In genomic region chr3:148228002-148228707, GRCm38 (mm10) we compare ENCODE assay signal across 14 mouse cellular contexts.
DNase-seq lines count a peak whose midpoint lies in the region; ATAC-seq lines count a peak whose summit lies in the region.
"Had no signal": no experiment of that assay in that cellular context is flagged by ENCODE, and none has a peak within 500 bp of the region (broad histone marks: within the 10 kb centered on the region; RNA-seq: fewer than 3 reads in every experiment).

No protein-coding gene starts in this region.

- WGBS in heart, embryonic 16.5 days = 50% methylated on average over 9 of the region's 9 CpGs
- WGBS in heart, embryonic 12.5 days = 59% methylated on average over 9 of the region's 9 CpGs
- WGBS in embryonic facial prominence, embryonic 15.5 days = 26% methylated on average over 9 of the region's 9 CpGs
- WGBS in limb, embryonic 15.5 days = 23% methylated on average over 9 of the region's 9 CpGs

- H3K27me3 ChIP-seq in heart, embryonic 16.5 days (ENCODE audit: control insufficient read depth, insufficient read depth, low read length) = no peaks in the 10 kb centered on the region
- H3K27me3 ChIP-seq in heart, embryonic 12.5 days (replicated peaks) = no peaks in the 10 kb centered on the region
- H3K27me3 ChIP-seq in embryonic facial prominence, embryonic 15.5 days = no peaks in the 10 kb centered on the region
- H3K27me3 ChIP-seq in limb, embryonic 15.5 days = no peaks in the 10 kb centered on the region
- H3K27me3 ChIP-seq: embryonic facial prominence, embryonic 12.5 days; hindbrain, embryonic 15.5 days; Patski had no signal

- no peak overlapping the region for H3K9ac ChIP-seq in heart, embryonic 16.5 days (ENCODE audit: low read length)
- no peak overlapping the region for H3K9ac ChIP-seq in heart, embryonic 12.5 days
- no peak overlapping the region for H3K9ac ChIP-seq in embryonic facial prominence, embryonic 15.5 days
- H3K9ac ChIP-seq in limb, embryonic 15.5 days = no peak overlapping the region
- H3K9ac ChIP-seq: embryonic facial prominence, embryonic 12.5 days; hindbrain, embryonic 15.5 days had no signal

- 0 out of 2 replicates have a peak, but pooled peaks have one; percentile 4 for ATAC-seq in heart, embryonic 16.5 days (replicated peaks; ENCODE audit: extremely low read depth, insufficient read depth, low FRiP score)
- no peak for ATAC-seq in heart, embryonic 12.5 days (ENCODE audit: insufficient number of reproducible peaks, low FRiP score)
- no peak for ATAC-seq in embryonic facial prominence, embryonic 15.5 days (ENCODE audit: insufficient number of reproducible peaks, low FRiP score, low TSS enrichment, low read depth)
- no peak for ATAC-seq in limb, embryonic 15.5 days (ENCODE audit: insufficient number of reproducible peaks, low FRiP score, low TSS enrichment, low read depth)
- ATAC-seq: Patski had no signal

- no peaks in the 10 kb centered on the region for H3K36me3 ChIP-seq in heart, embryonic 16.5 days (ENCODE audit: control insufficient read depth, insufficient read depth)
- no peaks in the 10 kb centered on the region for H3K36me3 ChIP-seq in heart, embryonic 12.5 days
- H3K36me3 ChIP-seq in embryonic facial prominence, embryonic 15.5 days = no peaks in the 10 kb centered on the region
- no peaks in the 10 kb centered on the region for H3K36me3 ChIP-seq in limb, embryonic 15.5 days
- H3K36me3 ChIP-seq: embryonic facial prominence, embryonic 12.5 days; hindbrain, embryonic 15.5 days had no signal

- no peaks in the 10 kb centered on the region for H3K9me3 ChIP-seq in heart, embryonic 16.5 days (replicated peaks; ENCODE audit: control insufficient read depth, low read length)
- no peaks in the 10 kb centered on the region for H3K9me3 ChIP-seq in heart, embryonic 12.5 days (replicated peaks)
- H3K9me3 ChIP-seq in embryonic facial prominence, embryonic 15.5 days (replicated peaks) = no peaks in the 10 kb centered on the region
- H3K9me3 ChIP-seq in limb, embryonic 15.5 days = no peaks in the 10 kb centered on the region
- H3K9me3 ChIP-seq: embryonic facial prominence, embryonic 12.5 days; hindbrain, embryonic 15.5 days had no signal

- H3K4me1 ChIP-seq in heart, embryonic 16.5 days (ENCODE audit: control insufficient read depth, insufficient read depth, low read length) = peaks cover 7% of the 10 kb centered on the region
- 0 out of 2 replicates have a peak, but pooled peaks cover 2% of the 10 kb centered on the region for H3K4me1 ChIP-seq in heart, embryonic 12.5 days (replicated peaks)
- H3K4me1 ChIP-seq in embryonic facial prominence, embryonic 15.5 days = peaks cover 6% of the 10 kb centered on the region; the same call in 1 of the 2 replicates
- H3K4me1 ChIP-seq in limb, embryonic 15.5 days = peaks cover 3% of the 10 kb centered on the region; the same call in 1 of the 2 replicates
- H3K4me1 ChIP-seq: hindbrain, embryonic 15.5 days had no signal

- no peak overlapping the region for H3K27ac ChIP-seq in heart, embryonic 16.5 days (ENCODE audit: low read length)
- no peak overlapping the region for H3K27ac ChIP-seq in heart, embryonic 12.5 days (ENCODE audit: poor library complexity, severe bottlenecking)
- no peak overlapping the region for H3K27ac ChIP-seq in embryonic facial prominence, embryonic 15.5 days (replicated peaks)
- H3K27ac ChIP-seq in limb, embryonic 15.5 days = 0 out of 2 replicates have a peak overlapping the region, but pooled peaks have one; percentile 27
- H3K27ac ChIP-seq: embryonic facial prominence, embryonic 12.5 days; hindbrain, embryonic 15.5 days had no signal

- H3K4me2 ChIP-seq in heart, embryonic 16.5 days (ENCODE audit: low read depth, low read length) = no peak overlapping the region
- H3K4me2 ChIP-seq in heart, embryonic 12.5 days = no peak overlapping the region
- 0 out of 2 replicates have a peak overlapping the region, but pooled peaks have one; percentile 3 for H3K4me2 ChIP-seq in embryonic facial prominence, embryonic 15.5 days (replicated peaks)
- H3K4me2 ChIP-seq in limb, embryonic 15.5 days = peak overlapping the region; percentile 24; the same call in 1 of the 2 replicates
- H3K4me2 ChIP-seq: embryonic facial prominence, embryonic 12.5 days; hindbrain, embryonic 15.5 days had no signal

- H3K4me3 ChIP-seq in heart, embryonic 16.5 days (ENCODE audit: low read length) = no peak overlapping the region
- H3K4me3 ChIP-seq in heart, embryonic 12.5 days = no peak overlapping the region
- no peak overlapping the region for H3K4me3 ChIP-seq in embryonic facial prominence, embryonic 15.5 days (replicated peaks)
- H3K4me3 ChIP-seq in limb, embryonic 15.5 days = no peak overlapping the region
- H3K4me3 ChIP-seq: embryonic facial prominence, embryonic 12.5 days; hindbrain, embryonic 15.5 days; myocyte had no signal

- peak; percentile 62 for DNase-seq in Muller cell, postnatal 12 days (ENCODE audit: inconsistent ontology term)
- no peak for DNase-seq in spleen, adult 12 weeks (ENCODE audit: low spot score)
- no peak for DNase-seq in layer of hippocampus, adult 18-20 months (ENCODE audit: low spot score in 2 of 2)
- DNase-seq in frontal cortex, postnatal 10 days (ENCODE audit: low spot score in 2 of 2) = no peak
- DNase-seq: adrenal gland, postnatal 14 days; left cerebral cortex, postnatal 4 days had no signal

Comparison
In these comparisons a context has a peak if more than half of its experiments do, and no peak if none do; other contexts are left out.
1. H3K4me2 ChIP-seq: peak in embryonic facial prominence, embryonic 15.5 days (single experiment) and limb, embryonic 15.5 days (single experiment); none in heart, embryonic 16.5 days (single experiment) and heart, embryonic 12.5 days (single experiment).